Mouse (Mus musculus) skeletal muscle tissue, adult 2 months (tissue): ENCODE results near the gene Taf8.
A peak's percentile ranks its signal among the peaks of the same experiment; 100 is the strongest.

Experiments
- DNase-seq: peaks from one replicate; pipeline ENCODE4 v3.0.0-alpha.2; 2012; ENCODE audit warnings: low read depth, low spot score

Taf8 gene

GRCm38 (mm10) chr17:47501946-47502706, at the start of gene Taf8:
TSS of gene Taf8 (minus strand) at chr17:47502292.
- peak; percentile 94 for DNase-seq

DNA sequence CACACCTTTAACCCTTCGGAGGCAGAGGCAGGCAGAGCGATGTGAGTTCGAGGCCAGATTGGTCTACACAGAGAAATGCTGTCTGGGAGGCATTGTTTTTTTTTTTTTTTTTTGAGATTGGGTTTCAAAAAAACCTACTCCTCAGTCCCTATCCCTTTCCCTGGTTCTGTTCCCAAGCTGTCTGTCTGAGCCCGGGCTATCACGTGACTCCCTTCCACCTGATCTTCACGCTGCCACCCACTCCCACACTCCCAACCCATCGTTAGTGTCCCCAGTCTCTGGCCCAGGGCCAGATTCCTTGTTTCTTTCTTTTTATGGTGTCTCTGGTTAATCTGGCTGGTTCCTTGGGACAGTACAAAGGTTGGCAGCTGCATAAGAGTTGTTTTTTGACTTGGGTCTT, 49.0 kb upstream of the Taf8 start:
- DNase-seq = no peak

- DNase-seq = no peak
Observed at GRCm38 (mm10) chr17:47545861-47546331, 43.8 kb upstream of the Taf8 start.

GRCm38 (mm10) chr17:47545154-47545553, 43.1 kb upstream of the Taf8 start:
- DNase-seq = no peak

DNA sequence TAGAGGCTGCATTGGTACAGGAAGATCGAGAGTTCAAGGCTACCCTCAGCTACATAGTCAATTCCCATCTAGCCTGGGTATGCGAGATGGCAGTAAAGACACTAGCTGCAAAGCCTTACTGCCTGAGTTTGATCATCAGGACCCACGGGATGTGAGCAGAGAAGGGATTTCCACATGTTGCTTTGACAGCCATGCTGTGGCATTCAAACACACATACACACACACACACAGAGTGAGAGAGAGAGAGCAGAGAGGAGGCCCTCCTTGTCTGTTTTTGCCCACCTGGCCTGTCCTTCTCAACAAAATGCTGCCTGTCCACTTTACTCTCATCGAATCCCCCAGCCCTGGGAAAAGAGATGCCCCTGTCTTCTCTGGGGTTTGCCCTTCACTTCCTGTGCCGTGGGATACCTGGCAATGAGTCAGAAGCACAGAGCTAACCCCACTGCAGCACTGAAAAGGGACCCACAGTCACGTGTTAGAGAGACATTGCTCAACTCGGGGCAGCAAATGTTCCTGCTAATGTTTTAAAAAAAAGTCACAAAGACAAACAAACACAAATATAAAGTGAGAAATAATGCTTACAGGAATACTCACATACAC, 41.1 kb upstream of the Taf8 start:
- DNase-seq = no peak

DNA sequence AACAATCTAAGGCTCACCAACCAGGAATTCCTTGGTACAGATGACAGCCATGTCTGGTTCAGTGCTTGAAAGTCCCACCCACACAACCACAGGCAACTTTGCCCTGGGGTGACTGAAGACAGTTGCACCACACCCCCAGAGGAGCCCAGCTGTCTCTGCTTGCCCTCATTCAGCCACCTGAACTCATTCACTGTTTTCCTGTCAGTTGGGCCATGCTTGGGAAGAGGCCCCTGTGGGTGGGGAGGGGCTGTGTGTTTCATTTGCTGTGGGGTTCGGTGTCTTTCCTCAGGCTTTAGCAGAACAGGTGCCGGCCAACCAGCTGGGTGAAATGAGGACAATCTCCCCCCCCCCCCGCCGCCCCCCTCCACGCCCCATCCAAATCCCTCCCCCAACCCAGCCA, 40.0 kb upstream of the Taf8 start:
- no peak for DNase-seq

- DNase-seq = no peak
Observed at GRCm38 (mm10) chr17:47539128-47539527, 37.0 kb upstream of the Taf8 start.

DNA sequence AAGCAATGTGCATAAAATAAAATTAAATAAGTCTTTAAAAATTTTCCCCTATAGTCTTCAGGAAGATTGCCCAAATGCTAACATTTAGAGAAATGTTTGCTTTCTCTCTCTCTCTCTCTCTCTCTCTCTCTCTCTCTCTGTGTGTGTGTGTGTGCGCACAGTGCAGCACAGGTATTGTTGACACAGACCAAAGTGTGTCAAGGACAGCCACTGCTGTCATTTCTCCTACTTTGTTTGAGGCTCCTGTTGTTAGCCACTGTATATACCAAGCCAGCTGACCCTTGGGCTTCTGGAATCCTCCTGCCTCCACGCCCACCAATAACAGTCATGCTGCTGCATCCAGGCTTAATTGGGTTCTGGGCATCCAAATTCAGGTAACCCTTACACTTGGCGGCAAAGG, 36.0 kb upstream of the Taf8 start:
- DNase-seq = no peak

DNA sequence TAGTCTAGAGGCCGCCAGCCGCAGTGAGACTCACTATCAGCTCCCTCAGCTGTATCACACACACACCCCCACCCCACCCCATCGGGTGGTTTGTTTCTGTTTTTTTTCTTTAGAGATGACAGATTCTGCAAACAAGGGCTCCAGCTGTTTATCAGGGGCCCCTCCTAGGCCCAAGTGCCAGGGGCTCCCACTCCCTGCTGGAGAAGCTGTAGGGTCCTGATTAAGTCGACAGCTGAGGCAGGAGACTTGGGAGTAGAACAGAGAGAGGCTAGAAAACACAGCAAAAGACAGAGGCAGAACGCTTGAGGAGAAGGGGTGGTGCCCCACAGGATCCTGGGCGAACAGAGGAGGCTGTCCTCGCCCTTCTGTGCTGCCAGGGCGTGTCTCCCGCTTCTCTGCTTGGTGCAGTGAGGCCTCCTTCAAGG, 33.7 kb upstream of the Taf8 start:
- no peak for DNase-seq

DNA sequence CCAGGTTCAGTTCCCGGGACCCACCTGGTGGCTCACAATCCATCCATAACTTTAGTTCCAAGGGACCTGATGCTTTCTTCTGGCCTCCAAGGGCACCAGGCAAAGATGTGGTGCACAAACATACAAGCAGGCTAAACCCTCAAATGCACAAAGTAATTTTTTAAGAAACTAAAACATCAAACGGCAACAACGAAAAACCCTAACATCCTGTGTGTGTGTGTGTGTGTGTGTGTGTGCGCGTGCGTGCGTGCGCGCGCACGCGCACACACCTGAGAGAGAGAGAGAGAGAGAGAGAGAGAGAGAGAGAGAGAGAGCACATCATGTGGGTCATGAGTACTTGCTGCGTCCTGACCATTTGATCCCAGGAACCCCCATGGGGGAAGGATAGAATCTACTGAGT, 31.6 kb upstream of the Taf8 start:
- DNase-seq = no peak

GRCm38 (mm10) chr17:47532364-47532763, 30.3 kb upstream of the Taf8 start:
- DNase-seq = no peak

GRCm38 (mm10) chr17:47531387-47531818, 29.3 kb upstream of the Taf8 start:
- DNase-seq = no peak

DNA sequence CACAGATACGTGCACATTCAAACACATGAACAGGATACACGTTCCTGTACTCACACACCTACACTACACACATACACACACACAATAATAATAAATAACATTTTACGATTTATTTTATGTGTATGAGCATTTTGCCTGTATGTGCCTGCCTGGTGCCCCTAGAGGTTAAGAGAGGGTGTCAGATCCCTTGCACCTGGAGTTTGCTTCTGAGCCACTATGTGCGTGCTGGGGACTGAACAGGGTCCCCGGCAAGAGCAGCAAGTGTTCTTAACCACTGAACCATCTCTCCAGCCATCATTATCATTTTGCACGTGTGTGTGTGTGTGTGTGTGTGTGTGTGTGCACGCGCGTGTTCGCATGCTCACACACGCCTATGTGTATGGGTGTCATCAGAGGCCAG, 27.5 kb upstream of the Taf8 start:
- no peak for DNase-seq

GRCm38 (mm10) chr17:47528919-47529318, 26.8 kb upstream of the Taf8 start:
- no peak for DNase-seq

DNA sequence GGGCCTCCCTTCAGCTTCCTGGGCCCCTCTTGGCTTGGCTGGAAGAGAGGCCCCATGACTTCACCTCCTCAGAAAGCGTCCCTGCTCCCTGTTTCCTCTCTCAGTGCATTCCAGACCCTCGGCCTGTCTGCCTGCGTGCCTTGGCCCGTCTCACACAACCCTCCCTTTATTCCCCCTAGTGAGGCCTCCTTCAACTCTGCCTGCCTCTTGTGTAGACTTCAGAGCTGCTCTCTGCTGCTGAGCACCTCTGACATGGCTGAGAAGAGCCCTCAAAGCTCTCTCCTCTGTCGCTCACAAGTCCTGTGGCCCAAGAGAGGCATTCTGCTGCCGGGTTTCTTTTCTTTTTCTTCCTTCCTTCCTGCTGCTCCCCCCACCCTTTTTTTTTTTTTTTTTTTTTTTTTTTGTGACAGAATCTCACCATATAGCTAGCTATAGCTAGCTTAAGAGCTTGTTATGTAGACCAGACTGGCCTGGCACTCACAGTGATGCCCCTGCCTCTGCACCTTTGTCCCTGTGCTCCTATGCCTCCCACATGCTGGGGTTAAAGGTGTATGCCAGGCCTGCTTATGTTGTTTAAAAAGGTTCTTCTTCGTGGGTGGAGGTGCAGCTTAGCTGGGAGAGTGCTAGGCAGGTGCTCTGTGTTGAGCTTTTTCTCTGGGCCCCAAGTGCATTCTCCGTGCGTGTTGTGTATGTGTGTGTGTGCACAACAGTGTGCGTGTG, 25.6 kb upstream of the Taf8 start:
- no peak for DNase-seq

DNA sequence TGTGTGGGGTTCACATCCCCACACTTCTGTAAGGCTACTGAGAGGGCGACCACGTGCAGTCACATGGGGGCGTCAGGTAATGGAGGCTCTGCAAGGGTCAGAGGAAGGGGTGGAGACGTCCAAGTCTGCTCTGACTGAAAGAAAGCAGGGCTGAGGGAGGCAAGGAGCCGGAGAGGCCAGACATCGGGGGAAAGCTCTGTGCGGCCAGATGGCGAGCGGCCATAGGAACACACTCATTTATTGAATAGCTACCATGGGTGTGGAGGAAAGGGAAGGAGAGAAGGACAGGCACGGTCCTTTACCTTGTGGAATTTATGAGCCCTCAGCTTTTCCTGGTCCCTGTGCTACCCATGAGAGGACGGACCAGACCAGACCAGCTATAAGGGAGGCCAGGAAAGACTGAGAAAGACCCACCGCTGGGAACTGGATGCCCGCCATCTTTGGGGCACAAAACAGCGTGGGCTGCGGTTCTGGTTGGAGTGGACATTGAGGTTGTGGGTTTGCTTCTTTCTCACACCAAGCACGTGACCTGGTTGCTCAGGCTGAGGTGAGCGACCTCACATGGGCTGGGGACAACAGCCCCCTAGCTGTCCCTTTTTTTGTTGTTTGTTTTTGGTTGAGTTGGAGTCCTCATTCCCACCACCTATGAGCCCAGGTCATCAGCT, 24.9 kb upstream of the Taf8 start:
- no peak for DNase-seq

- DNase-seq = no peak
Observed at GRCm38 (mm10) chr17:47524991-47525390, 22.9 kb upstream of the Taf8 start.

DNA sequence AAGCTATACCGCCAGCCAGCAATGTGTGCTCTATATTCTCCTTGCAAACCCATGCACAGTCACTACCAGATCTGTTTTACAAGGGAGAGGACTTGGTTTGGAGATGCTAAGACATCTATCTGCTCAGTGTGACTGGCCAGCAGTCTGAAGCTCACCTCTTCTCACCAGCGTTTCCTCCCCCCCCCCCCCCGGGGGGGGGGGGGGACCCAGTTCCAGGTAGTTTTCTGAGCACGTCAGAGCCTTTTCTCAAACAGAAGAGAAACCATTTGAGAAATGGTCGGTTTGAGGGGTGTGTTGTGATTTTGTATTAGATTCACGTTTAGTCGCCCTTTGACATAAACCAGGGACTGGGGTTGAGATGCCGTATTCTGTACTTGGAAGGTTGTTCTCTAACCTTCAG, 22.0 kb upstream of the Taf8 start:
- no peak for DNase-seq

DNA sequence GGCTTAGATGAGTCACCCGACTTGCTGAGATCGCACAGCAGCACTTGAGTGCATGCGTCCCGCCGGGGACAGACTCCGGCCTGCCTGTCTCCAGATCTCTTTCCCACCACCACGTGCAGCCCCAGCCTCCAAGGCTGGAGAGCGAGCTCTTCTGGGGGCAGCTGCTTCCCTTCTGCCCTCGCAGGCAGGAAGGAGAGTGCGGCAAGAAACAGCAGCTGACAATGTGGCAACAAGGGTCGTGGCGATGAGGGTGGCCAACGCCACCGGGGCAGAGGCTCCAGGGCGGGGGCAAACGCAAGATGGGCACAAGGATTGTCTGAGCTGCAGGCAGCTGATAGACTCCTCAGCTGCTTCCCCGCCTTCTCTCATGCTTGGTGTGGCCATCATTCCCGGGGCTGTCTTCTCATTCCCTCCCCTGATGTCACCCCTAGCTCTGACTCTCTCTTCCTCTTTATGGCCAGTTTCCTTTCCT, 21.2 kb upstream of the Taf8 start:
- no peak for DNase-seq

- no peak for DNase-seq
Observed at GRCm38 (mm10) chr17:47522536-47522935, 20.4 kb upstream of the Taf8 start.

GRCm38 (mm10) chr17:47521551-47522258, 19.6 kb upstream of the Taf8 start:
- DNase-seq = peak; percentile 67
